Mouse (Mus musculus) forebrain, embryonic 14.5 days (tissue): ENCODE results near the gene Kdm6b. TPM values are rescaled to one million over a fixed set of nuclear protein-coding genes. Genes with fewer than 3 reads are reported as not detected.

Source experiments
- ATAC-seq: fragments of 200-750 bp; cut with Nextera tagmentation; 2 replicates; pipeline ENCODE4 v1.8.0; 2017; ENCODE audit warnings: mild to moderate bottlenecking, moderate library complexity
- DNase-seq: peaks from one replicate; pipeline ENCODE4 v3.0.0-alpha.2; 2015; ENCODE audit warnings: low spot score
- H3K27ac ChIP-seq: fragments of 300-500 bp; sonication (generic); 2 replicates; pipeline ENCODE4 v1.5.1; 2014; ENCODE audit warnings: low read depth, mild to moderate bottlenecking, control low read depth, low read length, moderate library complexity
- H3K27me3 ChIP-seq: fragments of 300-500 bp; sonication (generic); replicated peaks from 2 replicates; pipeline ENCODE4 v1.6.1; 2014; ENCODE audit warnings: low read length, control low read depth, mixed read lengths; ENCODE audit not compliant: control insufficient read depth, insufficient read depth
- H3K36me3 ChIP-seq: fragments of 300-500 bp; sonication (generic); 2 replicates; pipeline ENCODE4 v1.6.1; 2014; ENCODE audit warnings: low read length, control low read depth; ENCODE audit not compliant: control insufficient read depth, insufficient read depth
- H3K4me1 ChIP-seq: fragments of 300-500 bp; sonication (generic); 2 replicates; pipeline ENCODE4 v1.6.1; 2014; ENCODE audit warnings: antibody characterized with exemption, low read length, control low read depth; ENCODE audit not compliant: control insufficient read depth, insufficient read depth
- H3K4me2 ChIP-seq: fragments of 300-500 bp; sonication (generic); 2 replicates; pipeline ENCODE4 v1.6.1; 2014; ENCODE audit warnings: mild to moderate bottlenecking, control low read depth, low read length
- H3K4me3 ChIP-seq: fragments of 300-500 bp; sonication (generic); 2 replicates; pipeline ENCODE4 v1.5.1; 2014; ENCODE audit warnings: low read depth, low read length, control low read depth
- H3K9ac ChIP-seq: fragments of 300-500 bp; sonication (generic); 2 replicates; pipeline ENCODE4 v1.6.1; 2014; ENCODE audit warnings: mild to moderate bottlenecking, low read length, control low read depth, moderate library complexity
- H3K9me3 ChIP-seq: fragments of 300-500 bp; sonication (generic); replicated peaks from 2 replicates; pipeline ENCODE4 v1.6.1; 2016; ENCODE audit warnings: low read length, control low read depth, mixed read lengths; ENCODE audit not compliant: control insufficient read depth
- WGBS: fragments of 180-500 bp; shearing (Covaris S2); extraction: QIAGEN DNeasy Blood & Tissue Kit; methylation state at CpG from one replicate; pipeline ENCODE4 v1.1.7; 2014; 5-methylcytosine and 5-hydroxymethylcytosine counted together
- polyA plus RNA-seq: library from polyadenylated mRNA; unstranded; fragments of >200 nt; fragmentation: Nextera tagmentation; extraction: Ambion mirVana; gene quantifications from 2 replicates; pipeline ENCODE4 v1.2.1, GENCODE M21; 2014

The Kdm6b gene
- polyA plus RNA-seq, 1 experiment from 2014 or later: 28.7 TPM

DNA sequence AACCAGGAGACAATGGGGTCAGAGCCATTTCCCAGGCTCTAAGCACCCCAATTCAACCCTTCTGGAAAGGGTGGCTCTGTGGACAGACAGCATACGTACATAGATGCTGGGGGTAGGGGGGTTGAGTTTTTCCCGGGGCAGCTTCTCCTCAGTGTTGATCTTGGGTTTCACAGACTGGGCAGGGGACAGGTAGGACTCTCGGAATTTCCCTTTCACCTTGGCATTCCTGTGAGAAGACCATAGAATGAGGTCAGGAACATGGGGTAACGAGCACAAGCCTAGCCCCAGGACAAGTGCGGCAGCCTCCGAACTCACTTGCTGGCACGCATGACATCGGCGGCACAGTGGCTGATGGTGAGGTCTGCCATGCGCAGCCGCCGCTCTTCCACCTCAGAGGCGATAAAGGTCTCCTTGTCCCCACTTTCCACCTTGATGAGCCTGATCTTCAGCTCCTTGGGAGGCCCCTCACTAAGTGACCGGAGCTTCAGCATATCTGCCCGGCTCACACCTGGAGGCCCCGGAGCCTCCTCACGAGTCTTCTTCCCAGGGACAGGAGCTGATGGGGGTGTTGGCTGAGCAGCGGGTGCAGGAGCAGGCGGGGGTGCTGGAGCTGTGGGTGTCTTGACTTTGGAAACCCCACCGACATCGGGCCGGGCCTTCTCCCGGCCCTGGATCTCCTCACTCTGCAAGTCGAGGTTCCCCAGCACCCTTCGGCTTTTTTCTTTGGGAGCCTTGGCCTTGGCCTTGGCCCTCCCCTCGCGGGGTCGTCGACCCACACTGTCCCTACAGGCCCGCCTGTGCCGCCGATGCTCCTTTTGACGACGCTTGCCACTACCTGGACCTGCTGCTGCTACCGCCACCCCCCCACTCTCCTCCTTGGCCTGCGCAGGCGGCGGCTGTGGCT lies 9.5 kb downstream of the Kdm6b start:
- ATAC-seq: no peak
- Histone ChIP-seq H3K27me3 (0 out of 2 replicates have a peak, but pooled peaks cover 4% of the 10 kb centered on the region), H3K36me3 (peaks cover 92% of the 10 kb centered on the region), H3K27ac (no peak overlapping the region), H3K4me3 (no peak overlapping the region), H3K4me2 (no peak overlapping the region), H3K9me3 (no peaks in the 10 kb centered on the region), H3K4me1 (peaks cover 6% of the 10 kb centered on the region; the same call in 1 of the 2 replicates), H3K9ac (no peak overlapping the region)
- WGBS: 89% methylated on average over 38 of the region's 38 CpGs
- no peak for DNase-seq

DNA sequence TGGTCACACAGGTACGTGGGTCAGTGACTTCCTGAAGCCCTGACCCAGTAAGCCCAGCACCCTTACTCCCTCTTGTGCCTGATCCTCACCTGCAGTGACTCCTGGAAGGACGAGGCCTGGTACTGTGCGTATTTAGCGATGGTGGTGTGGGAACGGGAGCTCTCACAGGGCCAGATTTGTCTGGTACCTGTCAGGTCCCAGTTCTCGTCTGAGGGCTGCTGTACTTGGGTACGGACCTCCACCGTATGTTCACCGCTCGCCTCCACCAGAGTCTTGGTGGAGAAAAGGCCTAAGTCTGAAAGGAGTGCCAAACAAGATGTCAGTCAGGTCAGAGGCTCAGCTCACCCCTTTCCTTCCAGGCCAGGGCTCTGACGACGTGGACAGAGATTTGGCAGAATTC lies 11.5 kb downstream of the Kdm6b start:
- H3K27me3 ChIP-seq: 0 out of 2 replicates have a peak, but pooled peaks cover 4% of the 10 kb centered on the region
- no peak for ATAC-seq
- no peaks in the 10 kb centered on the region for H3K9me3 ChIP-seq
- no peaks in the 10 kb centered on the region; the same call in 1 of the 2 replicates for H3K4me1 ChIP-seq
- H3K36me3 ChIP-seq: peaks cover 89% of the 10 kb centered on the region
- no peak overlapping the region for H3K27ac ChIP-seq
- H3K9ac ChIP-seq: no peak overlapping the region
- no peak overlapping the region for H3K4me3 ChIP-seq
- no peak overlapping the region for H3K4me2 ChIP-seq
- DNase-seq: no peak
- 84% methylated on average over 12 of the region's 12 CpGs for WGBS

DNA sequence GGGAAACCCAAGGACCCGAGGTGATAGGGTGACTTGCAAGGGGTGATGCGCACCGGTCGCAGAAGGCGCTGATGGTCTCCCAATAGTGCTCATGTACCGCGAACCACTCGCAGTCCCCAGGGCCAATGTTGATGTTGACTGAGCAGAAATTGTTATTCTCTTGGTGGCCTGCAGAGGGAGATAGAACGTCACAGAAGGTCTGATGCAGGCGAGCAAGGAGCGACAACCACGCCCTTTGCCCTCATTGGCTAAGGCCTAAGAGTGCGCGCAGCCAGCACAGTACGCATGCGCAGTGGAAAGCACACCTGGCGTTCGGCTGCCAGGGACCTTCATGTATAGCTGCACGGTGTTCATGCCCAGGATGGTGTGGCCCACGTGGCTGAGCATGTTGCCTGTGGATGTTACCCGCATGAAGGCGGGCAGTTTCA lies 12.3 kb downstream of the Kdm6b start:
- Histone ChIP-seq H3K27me3 (0 out of 2 replicates have a peak, but pooled peaks cover 4% of the 10 kb centered on the region), H3K4me3 (no peak overlapping the region), H3K27ac (no peak overlapping the region), H3K9me3 (no peaks in the 10 kb centered on the region), H3K4me2 (no peak overlapping the region), H3K4me1 (peaks cover 6% of the 10 kb centered on the region; the same call in 1 of the 2 replicates), H3K9ac (no peak overlapping the region), H3K36me3 (peaks cover 81% of the 10 kb centered on the region)
- DNase-seq: peak; percentile 96
- ATAC-seq: peak; percentile 71
- 12% methylated on average over 22 of the region's 22 CpGs for WGBS

DNA sequence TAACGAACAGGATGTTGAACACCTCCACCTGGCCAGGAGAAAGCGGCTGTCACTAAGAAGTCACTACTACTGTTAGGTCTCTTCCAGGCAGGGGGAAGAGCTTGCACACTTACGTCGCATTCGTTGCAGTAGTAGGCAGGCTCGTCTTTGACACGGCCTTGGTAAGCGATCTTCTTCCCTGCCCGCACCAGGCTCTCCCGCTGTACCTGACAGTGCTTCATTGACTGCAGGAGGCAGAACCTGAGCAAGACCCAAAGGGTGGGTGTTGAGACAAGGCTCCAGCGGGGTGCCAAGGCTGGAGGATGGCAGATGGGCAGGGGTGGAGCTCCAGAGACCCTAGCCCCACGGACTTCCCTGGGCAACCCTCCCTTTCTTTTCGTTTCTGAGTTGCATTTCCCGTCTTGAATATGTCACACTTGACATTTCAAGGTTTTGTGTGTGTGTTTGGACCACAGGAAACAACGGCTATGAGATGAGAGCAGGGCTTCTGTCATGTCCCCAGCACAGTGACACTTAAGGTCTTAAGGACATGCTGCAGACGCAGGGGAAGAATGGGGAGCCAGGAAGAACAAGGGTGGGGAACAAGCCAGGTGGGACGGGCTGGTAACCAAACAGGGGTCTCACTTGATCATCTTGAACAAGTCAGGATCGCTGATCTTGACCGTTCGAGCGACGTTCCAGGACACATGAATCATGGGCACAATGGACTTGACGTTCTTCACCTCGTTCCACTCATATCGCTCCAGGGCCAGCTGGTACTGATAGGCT lies 13.2 kb downstream of the Kdm6b start:
- Histone ChIP-seq H3K4me1 (peaks cover 8% of the 10 kb centered on the region; the same call in 1 of the 2 replicates), H3K9me3 (no peaks in the 10 kb centered on the region), H3K4me2 (no peak overlapping the region), H3K27me3 (0 out of 2 replicates have a peak, but pooled peaks cover 4% of the 10 kb centered on the region), H3K27ac (no peak overlapping the region), H3K4me3 (no peak overlapping the region), H3K9ac (peak overlapping the region; percentile 8; the same call in 1 of the 2 replicates), H3K36me3 (peaks cover 72% of the 10 kb centered on the region)
- ATAC-seq: no peak
- WGBS: 76% methylated on average over 25 of the region's 25 CpGs
- DNase-seq: no peak

DNA sequence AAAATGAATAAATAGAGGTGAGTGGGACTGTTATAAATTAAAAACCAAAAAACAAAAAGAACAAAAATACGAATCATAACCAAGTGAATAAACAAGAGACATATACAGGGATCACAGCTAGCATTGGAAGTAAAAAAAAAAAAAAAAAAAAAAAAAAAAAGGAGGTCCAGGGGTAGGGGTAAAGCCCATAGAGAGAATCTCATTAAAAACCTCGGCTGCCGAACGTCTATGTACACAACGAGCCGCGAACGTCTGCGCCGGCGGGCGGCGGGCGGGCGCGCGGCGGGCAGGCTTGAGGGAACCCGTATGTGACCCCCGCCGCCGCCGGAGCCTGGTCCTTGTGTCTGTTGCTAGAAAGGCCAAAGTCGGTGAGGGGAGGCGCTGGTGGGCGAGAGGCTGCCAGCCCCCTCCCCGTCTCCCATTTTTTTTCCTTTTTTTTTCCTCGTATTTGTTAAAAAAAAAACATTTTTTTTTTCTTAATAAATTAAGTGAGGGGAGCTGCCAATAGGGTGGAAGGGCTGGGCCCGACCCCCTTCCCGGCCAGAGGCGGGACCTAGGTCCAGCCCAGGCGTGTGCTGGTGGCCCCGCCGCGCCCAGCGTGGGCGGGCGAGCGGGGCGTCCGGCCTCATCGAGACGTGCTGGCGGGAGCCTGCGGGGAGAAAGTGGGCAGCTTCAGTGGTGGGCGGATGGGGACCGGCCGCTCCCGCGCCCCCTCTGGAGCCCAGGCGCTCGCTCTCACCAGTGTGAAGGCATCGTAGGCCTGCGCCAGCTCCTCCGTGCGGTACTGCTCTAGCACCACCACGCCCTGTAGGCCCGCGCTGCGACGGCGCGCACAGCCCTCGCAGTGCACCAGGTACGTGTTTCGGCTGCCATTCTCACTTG lies 14.0 kb downstream of the Kdm6b start:
- no peak overlapping the region for H3K27ac ChIP-seq
- H3K4me1 ChIP-seq: peaks cover 8% of the 10 kb centered on the region; the same call in 1 of the 2 replicates
- WGBS: 18% methylated on average over 59 of the region's 66 CpGs
- no peak for ATAC-seq
- H3K9ac ChIP-seq: peak overlapping the region; percentile 8; the same call in 1 of the 2 replicates
- no peak overlapping the region for H3K4me3 ChIP-seq
- DNase-seq: no peak
- peaks cover 64% of the 10 kb centered on the region for H3K36me3 ChIP-seq
- H3K9me3 ChIP-seq: no peaks in the 10 kb centered on the region
- H3K4me2 ChIP-seq: 0 out of 2 replicates have a peak overlapping the region, but pooled peaks have one; percentile 9
- 0 out of 2 replicates have a peak, but pooled peaks cover 4% of the 10 kb centered on the region for H3K27me3 ChIP-seq

DNA sequence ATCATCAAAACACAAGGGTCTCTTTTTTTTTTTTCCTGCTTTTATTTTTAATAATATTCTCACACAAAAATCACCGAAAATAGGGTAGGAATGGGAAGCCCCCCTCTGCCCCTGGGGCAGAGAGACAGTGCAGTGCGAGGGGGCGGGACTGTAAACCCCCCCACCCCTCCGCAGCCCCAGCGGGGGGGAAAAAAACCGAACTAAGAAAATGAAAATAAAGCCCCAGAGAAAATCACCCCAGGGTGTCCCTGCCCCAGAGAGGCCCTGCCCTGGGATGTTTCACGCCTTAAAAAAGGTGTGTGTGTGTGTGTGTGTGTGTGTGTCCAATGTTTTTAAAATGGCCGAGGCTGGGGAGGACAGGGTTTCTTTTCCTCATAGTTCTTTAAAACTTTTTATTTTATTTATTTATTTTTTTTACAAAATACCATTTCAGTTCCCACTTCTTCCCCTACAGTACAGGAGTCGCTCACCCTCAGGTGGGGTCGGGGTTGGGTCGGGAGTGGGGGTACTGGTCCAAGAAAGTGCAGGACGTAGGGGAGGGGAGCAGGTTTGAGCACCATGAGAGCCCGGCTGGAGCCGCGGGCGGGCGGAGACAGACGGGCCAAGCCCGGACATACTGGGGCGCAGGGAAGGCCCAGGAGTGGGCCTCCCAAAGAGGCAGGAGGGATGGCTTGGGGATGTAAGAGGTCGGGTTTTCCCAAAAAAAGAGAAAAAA lies 14.8 kb downstream of the Kdm6b start:
- 23% methylated on average over 21 of the region's 21 CpGs for WGBS
- H3K4me2 ChIP-seq: no peak overlapping the region
- no peak for ATAC-seq
- peaks cover 11% of the 10 kb centered on the region for H3K4me1 ChIP-seq
- no peak overlapping the region for H3K27ac ChIP-seq
- H3K9me3 ChIP-seq: no peaks in the 10 kb centered on the region
- DNase-seq: no peak
- peaks cover 56% of the 10 kb centered on the region for H3K36me3 ChIP-seq
- no peak overlapping the region for H3K9ac ChIP-seq
- H3K4me3 ChIP-seq: no peak overlapping the region
- 0 out of 2 replicates have a peak, but pooled peaks cover 4% of the 10 kb centered on the region for H3K27me3 ChIP-seq

DNA sequence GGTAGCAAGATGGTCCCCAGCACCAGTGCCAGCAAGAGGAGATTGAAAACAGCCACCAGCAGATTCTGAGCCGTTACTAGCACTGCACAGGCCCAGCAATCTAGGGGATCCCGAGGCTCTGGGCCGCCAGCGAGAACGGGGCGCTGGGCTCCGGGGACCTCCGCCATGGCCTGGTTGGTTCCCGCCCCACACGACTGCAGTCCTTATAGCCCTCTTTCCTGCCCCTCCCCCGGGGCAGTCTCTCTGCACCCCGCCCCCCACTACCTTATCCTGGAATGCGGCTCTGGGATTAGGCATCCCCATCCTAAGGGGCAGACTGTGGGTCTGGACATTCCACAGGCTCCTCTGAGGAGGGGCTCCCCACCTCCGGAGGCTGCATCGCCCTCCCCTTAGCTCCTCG lies 15.4 kb downstream of the Kdm6b start, which contains the start of gene Tmem88:
Gene Tmem88, minus strand, starts transcription at position 176 of the 400 bp plus-strand sequence.
- ATAC-seq (no peak), DNase-seq (no peak)
- peaks cover 11% of the 10 kb centered on the region for H3K4me1 ChIP-seq
- 0 out of 2 replicates have a peak within 1 kb of the TSS, but pooled peaks have one; percentile 19 for H3K4me2 ChIP-seq
- 8% methylated on average over 16 of the region's 16 CpGs for WGBS
- H3K27me3 ChIP-seq: 0 out of 2 replicates have a peak, but pooled peaks cover 4% of the 10 kb centered on the region
- no peaks in the 10 kb centered on the region for H3K9me3 ChIP-seq
- 0 out of 2 replicates have a peak within 1 kb of the TSS, but pooled peaks have one; percentile 15 for H3K4me3 ChIP-seq
- peak within 1 kb of the TSS; percentile 49 for H3K9ac ChIP-seq
- no peak within 1 kb of the TSS for H3K27ac ChIP-seq
- peaks cover 50% of the 10 kb centered on the region for H3K36me3 ChIP-seq
